Mouse (Mus musculus): ENCODE measurements at regions not wholly inside any gene's neighbourhood (a gene's known extent, or its start where the extent isn't known, plus 50 kb on each side); places are given as distances from the start of the nearest gene placed in this dataset.

DNA sequence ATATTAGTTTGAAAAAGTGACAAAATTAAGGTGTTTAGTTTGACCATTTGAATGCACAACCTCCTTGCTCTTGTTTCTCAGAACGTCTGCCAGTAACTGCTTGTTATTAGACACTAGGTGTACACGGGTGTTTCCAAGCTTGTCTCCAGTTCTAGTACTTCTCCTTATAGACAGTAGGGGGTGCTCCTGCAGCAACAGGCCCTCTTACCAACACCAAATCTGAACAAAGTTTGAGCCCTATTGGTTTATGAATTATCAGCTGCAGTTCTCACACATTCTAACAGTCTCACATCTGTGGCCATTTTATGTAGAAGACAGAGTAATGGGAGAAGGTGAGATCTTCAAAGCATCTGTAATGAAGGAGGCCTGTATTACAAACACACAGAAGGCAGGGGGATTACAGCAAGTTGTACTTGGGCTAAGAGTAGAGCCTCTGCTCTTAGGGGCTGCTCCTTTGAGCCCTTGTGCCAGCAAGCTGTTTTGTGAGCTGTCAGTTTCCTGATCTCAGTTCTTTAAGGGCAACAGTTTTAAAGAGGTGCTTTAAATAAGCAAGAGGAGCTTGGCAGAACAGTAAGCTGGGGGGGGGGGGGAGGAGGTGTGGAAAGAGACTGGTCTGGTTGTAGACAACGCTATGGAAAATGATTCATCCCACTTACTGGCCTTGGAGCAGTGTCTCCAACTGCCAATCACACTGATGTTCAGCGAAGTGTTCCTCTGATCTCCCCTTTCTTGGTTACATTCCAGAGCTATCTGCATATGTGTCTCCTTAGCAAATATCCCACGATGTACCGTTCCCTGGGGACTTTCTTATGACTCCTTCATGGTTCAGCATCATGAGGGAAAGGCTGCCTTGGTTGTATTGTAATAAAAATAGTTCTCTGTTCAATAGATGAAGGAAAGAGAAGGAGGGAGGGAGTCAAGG lies 71.3 kb upstream of the Cep162 start:
- DNase-seq, result no peak

DNA sequence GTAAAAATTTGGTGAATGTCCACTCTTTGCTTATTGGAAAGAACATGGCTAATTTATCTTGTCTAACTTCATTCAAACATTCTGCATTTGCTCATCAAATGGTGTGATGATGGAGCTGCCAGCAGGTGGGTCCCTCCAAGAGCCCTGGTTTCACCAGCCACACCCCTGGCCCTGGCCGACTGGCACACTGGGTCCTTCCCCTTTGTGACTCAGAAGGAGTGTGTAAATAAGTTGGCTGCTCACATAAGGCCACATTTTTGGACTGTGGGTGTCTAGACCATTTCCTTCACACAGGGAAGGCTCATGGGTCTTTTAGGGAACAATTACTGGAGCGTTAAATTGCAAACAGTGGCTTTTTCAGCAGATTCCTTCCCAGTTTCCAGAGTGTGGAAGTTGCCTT lies 68.4 kb upstream of the Cep162 start:
- DNase-seq, result no peak

DNA sequence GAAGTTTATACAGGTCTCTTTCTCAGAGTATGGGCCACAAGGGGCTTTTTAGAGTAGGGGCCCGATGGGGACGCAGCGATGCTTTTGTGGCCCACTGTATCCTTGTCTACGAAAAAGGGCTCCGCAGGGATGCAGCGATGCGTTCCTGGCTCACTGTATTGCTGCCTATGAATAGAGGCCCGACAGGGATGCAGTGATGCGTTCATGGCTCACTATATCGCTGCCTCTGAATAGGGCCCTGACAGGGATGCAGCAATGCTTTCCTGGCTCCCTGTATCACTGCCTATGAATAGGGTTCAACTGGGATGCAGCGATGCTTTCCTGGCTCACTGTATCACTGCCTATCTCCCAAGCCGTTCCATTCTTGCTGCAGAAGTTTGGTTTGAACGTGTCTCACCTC lies 65.4 kb upstream of the Cep162 start:
- DNase-seq, result no peak

DNA sequence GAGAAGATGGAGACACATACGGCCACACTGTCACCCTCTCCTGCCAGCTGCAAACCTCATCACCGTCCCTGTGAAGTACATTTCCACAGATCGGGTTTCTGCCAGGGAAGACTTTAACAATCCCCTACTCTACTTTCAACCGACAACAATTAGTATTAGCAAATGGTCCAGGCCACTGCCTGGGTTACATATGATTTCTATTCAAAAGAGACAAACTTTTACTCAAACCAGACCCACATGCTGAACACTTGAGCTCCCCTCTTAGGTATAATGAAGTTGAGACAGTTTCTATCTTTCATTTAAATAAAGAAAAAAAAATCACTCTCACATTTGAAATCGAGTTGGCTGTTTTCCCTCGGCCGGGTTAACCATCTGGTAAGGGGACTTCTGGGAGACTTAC lies 63.4 kb upstream of the Cep162 start:
- DNase-seq, result no peak

DNA sequence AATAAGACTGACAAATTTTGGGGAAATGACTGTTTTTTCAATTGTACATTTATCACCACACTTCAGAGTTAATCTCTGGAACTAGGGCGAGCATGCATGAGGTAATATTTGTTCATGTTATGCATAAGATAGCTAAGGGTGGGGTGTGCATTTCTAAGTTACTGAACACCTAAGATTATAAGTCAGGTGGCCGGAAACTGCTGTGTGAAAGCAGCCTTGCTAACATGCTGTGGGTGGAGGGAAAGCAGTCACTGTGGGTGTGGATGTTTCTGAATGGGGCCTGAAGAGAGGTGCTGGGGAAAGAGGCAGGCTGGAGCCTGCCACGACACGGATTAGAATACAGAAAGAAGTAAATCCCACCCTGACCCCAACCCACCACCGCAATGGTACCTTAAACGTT lies 54.8 kb upstream of the Cep162 start:
- no peak for DNase-seq
